Mouse (Mus musculus): ENCODE results near the gene St3gal4. TPM values are rescaled to one million over a fixed set of nuclear protein-coding genes. Genes with fewer than 3 reads are reported as not detected.

The St3gal4 gene
- polyA plus RNA-seq, 1 experiment from 2014 or later, result 250 TPM

DNA sequence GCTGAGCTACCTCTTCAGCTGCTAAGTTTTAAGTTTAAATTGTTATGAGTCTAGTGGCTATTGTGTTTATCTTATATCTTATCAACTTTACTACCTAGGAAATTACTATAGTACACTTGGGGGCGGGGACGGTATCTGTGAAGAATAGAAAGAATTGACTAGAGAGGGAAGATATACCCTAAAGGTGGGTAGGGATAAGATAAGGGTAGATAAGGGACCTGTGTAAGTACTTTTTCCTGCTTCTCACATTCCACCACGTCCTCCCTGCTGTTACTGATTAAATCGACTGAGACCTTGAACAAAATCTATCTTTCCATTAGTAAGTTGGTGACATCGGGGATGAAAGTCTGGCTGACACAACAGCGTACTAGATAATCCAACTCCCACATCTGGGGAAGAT is 70.6 kb downstream of the St3gal4 start:
- Histone ChIP-seq H3K4me3 (ENCODE audit: low read length) (no peak overlapping the region), H3K4me2 (ENCODE audit: low read depth, low read length) (no peak overlapping the region), H3K36me3 (ENCODE audit: control insufficient read depth, insufficient read depth, low read length) (peaks cover 21% of the 10 kb centered on the region), H3K9ac (ENCODE audit: low read depth, low read length) (no peak overlapping the region), H3K9me3 (ENCODE audit: control insufficient read depth, low read length) (no peaks in the 10 kb centered on the region), H3K4me1 (ENCODE audit: control insufficient read depth, insufficient read depth, low read length) (peaks cover 23% of the 10 kb centered on the region), H3K27me3 (replicated peaks; ENCODE audit: control insufficient read depth, insufficient read depth, low read length) (no peaks in the 10 kb centered on the region), H3K27ac (ENCODE audit: low read length) (no peak overlapping the region)
- WGBS, result 60% methylated on average over 6 of the region's 6 CpGs
- peak; percentile 74 for ATAC-seq

DNA sequence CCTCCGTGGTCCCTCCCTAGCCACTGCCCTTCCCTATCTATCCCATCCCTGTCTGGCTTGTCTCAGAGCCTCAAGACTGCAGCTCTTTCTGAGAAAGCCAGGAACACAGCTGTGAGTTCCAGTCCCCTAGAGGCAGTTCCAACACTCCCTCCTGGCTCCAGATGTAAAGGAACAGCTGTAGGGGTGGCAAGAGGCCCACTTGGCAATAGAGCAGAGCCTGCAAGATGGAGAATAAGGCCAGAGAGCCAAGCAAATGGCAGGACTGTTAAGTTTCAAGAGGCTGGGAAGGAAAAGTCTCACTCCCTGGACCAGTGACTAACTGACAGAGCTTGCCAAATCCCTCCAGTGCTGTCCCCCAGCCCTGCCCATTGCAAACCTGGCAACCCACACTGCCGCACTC is 73.3 kb downstream of the St3gal4 start:
- Histone ChIP-seq H3K36me3 (ENCODE audit: control insufficient read depth, insufficient read depth, low read length) (peaks cover 11% of the 10 kb centered on the region), H3K4me1 (ENCODE audit: control insufficient read depth, insufficient read depth, low read length) (peaks cover 23% of the 10 kb centered on the region), H3K27ac (ENCODE audit: low read length) (peak overlapping the region; percentile 78), H3K27me3 (replicated peaks; ENCODE audit: control insufficient read depth, insufficient read depth, low read length) (no peaks in the 10 kb centered on the region), H3K9ac (ENCODE audit: low read depth, low read length) (no peak overlapping the region), H3K4me3 (ENCODE audit: low read length) (no peak overlapping the region), H3K4me2 (ENCODE audit: low read depth, low read length) (no peak overlapping the region), H3K9me3 (ENCODE audit: control insufficient read depth, low read length) (no peaks in the 10 kb centered on the region)
- ATAC-seq, result peak; percentile 27
- WGBS, result 58% methylated on average over 2 of the region's 2 CpGs

DNA sequence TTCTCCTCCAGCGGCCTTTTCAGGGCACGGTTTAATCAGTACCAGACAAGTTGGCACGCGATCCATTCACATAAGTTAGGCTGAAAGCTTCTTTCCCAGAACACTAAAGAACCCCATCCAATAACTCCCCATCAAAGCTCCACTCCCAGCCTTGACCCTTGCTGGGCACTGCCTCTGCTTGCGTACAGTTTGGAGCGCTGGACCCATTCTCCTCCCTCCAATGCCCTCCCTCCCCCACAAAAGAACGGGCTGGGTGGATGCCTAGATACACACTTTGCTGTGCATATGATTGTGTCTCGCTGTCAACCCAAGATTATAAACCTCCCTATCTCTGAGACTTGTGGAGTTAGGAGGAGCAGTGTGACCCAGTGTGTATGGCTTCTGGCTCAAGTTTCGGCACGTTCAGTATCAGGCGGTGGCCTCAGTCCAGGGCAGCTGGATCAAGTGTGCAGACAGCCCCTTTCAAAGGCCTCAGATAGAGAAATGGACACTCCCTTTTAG is 74.0 kb downstream of the St3gal4 start:
- peak overlapping the region; percentile 78 for H3K27ac ChIP-seq (ENCODE audit: low read length)
- H3K9ac ChIP-seq (ENCODE audit: low read depth, low read length), result no peak overlapping the region
- 65% methylated on average over 11 of the region's 11 CpGs for WGBS
- H3K4me2 ChIP-seq (ENCODE audit: low read depth, low read length), result no peak overlapping the region
- peaks cover 11% of the 10 kb centered on the region for H3K36me3 ChIP-seq (ENCODE audit: control insufficient read depth, insufficient read depth, low read length)
- H3K4me3 ChIP-seq (ENCODE audit: low read length), result no peak overlapping the region
- peaks cover 23% of the 10 kb centered on the region for H3K4me1 ChIP-seq (ENCODE audit: control insufficient read depth, insufficient read depth, low read length)
- no peaks in the 10 kb centered on the region for H3K27me3 ChIP-seq (replicated peaks; ENCODE audit: control insufficient read depth, insufficient read depth, low read length)
- no peaks in the 10 kb centered on the region for H3K9me3 ChIP-seq (ENCODE audit: control insufficient read depth, low read length)
- peak; percentile 29 for ATAC-seq

DNA sequence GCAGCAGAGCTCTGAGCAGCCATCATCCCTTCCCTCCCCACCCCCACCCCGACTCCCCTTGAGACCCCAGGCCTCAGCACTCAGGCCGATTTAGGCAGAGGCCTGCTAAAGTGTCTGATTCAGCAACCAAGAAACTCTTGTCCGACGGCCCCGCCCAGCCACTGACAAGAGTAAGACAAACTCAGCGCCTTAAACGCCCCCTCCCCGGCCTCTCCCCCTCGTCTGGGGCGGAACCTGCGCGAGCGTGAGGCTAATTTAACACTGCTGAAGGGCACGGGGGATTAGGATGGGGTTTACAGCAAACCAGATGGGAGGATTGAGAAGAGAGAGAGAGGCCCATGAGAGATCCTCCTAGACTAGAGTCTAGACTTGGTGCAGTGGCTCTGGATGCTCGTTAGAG is 74.6 kb downstream of the St3gal4 start:
- Histone ChIP-seq H3K4me3 (ENCODE audit: low read length) (no peak overlapping the region), H3K9me3 (ENCODE audit: control insufficient read depth, low read length) (no peaks in the 10 kb centered on the region), H3K27me3 (replicated peaks; ENCODE audit: control insufficient read depth, insufficient read depth, low read length) (no peaks in the 10 kb centered on the region), H3K4me1 (ENCODE audit: control insufficient read depth, insufficient read depth, low read length) (peaks cover 25% of the 10 kb centered on the region), H3K27ac (ENCODE audit: low read length) (peak overlapping the region; percentile 78), H3K9ac (ENCODE audit: low read depth, low read length) (no peak overlapping the region), H3K4me2 (ENCODE audit: low read depth, low read length) (no peak overlapping the region), H3K36me3 (ENCODE audit: control insufficient read depth, insufficient read depth, low read length) (peaks cover 11% of the 10 kb centered on the region)
- WGBS, result 16% methylated on average over 15 of the region's 15 CpGs
- ATAC-seq, result no peak

DNA sequence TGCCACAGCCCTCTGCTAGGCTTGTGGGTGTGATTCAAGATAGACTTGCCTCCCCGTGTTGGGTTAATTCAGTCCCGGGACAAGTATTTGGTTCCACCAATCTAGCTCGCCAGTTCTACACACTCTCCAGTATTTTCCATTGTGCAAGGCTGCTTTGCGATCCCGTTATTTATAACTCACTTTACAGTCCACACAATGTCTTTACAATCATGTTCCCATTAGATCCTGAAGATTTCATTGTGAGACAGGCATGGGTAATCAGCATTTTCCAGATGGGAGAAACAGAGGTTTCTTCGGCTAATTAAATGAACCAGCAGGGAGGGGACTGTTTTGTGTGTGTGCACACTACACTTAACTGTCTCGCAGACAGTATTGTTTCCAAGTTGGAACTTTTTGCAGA is 75.4 kb downstream of the St3gal4 start:
- Histone ChIP-seq H3K9me3 (ENCODE audit: control insufficient read depth, low read length) (no peaks in the 10 kb centered on the region), H3K4me1 (ENCODE audit: control insufficient read depth, insufficient read depth, low read length) (peaks cover 28% of the 10 kb centered on the region), H3K27me3 (replicated peaks; ENCODE audit: control insufficient read depth, insufficient read depth, low read length) (no peaks in the 10 kb centered on the region), H3K9ac (ENCODE audit: low read depth, low read length) (no peak overlapping the region), H3K27ac (ENCODE audit: low read length) (0 out of 2 replicates have a peak overlapping the region, but pooled peaks have one; percentile 0), H3K36me3 (ENCODE audit: control insufficient read depth, insufficient read depth, low read length) (peaks cover 11% of the 10 kb centered on the region), H3K4me2 (ENCODE audit: low read depth, low read length) (no peak overlapping the region), H3K4me3 (ENCODE audit: low read length) (no peak overlapping the region)
- no peak for ATAC-seq
- whole genome bisulfite sequencing, result 73% methylated on average over 7 of the region's 7 CpGs

DNA sequence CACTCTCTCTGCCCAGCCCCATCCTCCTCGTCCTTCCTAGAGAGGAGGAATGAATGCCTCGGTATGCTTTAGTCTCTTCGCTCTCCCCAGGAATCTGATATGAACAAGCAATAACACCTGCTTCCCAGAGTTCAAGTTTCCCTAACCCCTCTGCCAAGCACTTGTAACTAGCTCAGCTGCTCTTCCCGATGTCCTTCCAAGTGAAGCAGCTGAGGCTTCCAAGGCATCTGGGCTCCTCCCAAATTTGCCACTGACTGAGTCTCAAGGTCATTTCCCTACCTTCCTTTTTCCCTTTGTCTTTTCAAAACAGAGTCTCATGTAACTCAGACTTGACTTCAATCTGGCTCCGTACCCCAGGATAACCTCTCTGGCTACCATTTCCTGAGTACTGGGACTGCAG is 77.6 kb downstream of the St3gal4 start:
- Histone ChIP-seq H3K36me3 (ENCODE audit: control insufficient read depth, insufficient read depth, low read length) (peaks cover 2% of the 10 kb centered on the region; the same call in 1 of the 2 replicates), H3K4me3 (ENCODE audit: low read length) (no peak overlapping the region), H3K4me2 (ENCODE audit: low read depth, low read length) (no peak overlapping the region), H3K9me3 (ENCODE audit: control insufficient read depth, low read length) (0 out of 2 replicates have a peak, but pooled peaks cover 5% of the 10 kb centered on the region), H3K4me1 (ENCODE audit: control insufficient read depth, insufficient read depth, low read length) (peaks cover 27% of the 10 kb centered on the region), H3K27me3 (replicated peaks; ENCODE audit: control insufficient read depth, insufficient read depth, low read length) (no peaks in the 10 kb centered on the region), H3K9ac (ENCODE audit: low read depth, low read length) (no peak overlapping the region), H3K27ac (ENCODE audit: low read length) (no peak overlapping the region)
- 71% methylated on average over 5 of the region's 5 CpGs for WGBS
- ATAC-seq, result no peak

DNA sequence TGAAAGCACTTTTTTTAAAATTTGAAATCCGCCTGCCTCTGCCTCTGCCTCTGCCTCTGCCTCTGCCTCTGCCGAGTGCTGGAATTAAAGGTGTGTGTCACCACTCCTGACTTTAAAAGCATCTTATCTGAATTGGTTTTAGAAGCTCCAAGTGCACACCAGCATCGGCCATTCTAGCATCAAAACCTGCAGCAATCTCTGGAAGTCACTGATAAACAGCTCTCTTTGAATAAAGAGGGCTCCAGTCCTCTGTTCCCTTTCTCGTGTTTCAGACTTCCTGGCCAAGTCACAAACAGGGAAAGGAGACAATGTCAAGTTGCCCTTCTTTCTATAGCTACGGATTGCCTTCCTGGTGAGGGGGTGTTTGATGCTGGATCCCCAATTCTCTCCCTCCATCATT is 79.2 kb downstream of the St3gal4 start:
- Histone ChIP-seq H3K4me3 (ENCODE audit: low read length) (no peak overlapping the region), H3K9ac (ENCODE audit: low read depth, low read length) (no peak overlapping the region), H3K4me2 (ENCODE audit: low read depth, low read length) (no peak overlapping the region), H3K27ac (ENCODE audit: low read length) (peak overlapping the region; percentile 59; the same call in 1 of the 2 replicates), H3K36me3 (ENCODE audit: control insufficient read depth, insufficient read depth, low read length) (no peaks in the 10 kb centered on the region), H3K9me3 (ENCODE audit: control insufficient read depth, low read length) (0 out of 2 replicates have a peak, but pooled peaks cover 5% of the 10 kb centered on the region), H3K27me3 (replicated peaks; ENCODE audit: control insufficient read depth, insufficient read depth, low read length) (no peaks in the 10 kb centered on the region), H3K4me1 (ENCODE audit: control insufficient read depth, insufficient read depth, low read length) (peaks cover 17% of the 10 kb centered on the region)
- WGBS, result 56% methylated on average over 5 of the region's 5 CpGs
- ATAC-seq, result no peak

DNA sequence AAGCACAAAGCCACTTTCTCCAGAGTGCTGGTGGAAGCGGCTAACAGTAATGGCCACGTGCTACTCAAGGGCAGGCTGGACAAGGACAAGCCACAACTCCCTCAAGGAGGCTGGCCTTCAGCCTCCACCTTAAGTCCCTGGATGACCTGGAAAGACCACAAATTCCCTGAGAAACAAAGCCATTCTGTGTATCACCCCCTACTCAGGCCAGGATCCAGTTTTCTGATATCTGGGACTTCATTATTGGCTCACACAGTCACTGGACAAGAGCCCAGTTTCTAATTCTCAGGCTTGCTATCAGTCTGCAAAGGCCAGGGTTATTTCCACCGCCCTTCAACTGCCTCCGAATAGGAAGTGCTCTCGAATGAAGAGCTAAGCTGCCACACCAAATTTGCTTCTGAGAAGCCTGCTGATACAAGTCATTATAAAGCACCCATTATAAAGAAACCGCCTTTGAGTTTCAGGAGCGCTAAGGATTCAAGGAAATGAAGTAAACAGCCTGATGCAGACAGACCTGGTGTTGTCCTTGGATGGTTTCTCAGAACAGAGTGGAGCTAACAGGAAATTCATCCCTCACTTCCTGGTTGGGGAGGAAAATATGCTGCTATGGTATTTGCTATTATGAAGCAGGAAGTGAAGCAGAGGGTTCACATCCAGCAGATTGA is 80.0 kb downstream of the St3gal4 start:
- no peak for ATAC-seq
- WGBS, result 64% methylated on average over 7 of the region's 7 CpGs
- Histone ChIP-seq H3K27ac (ENCODE audit: low read length) (peak overlapping the region; percentile 42), H3K4me1 (ENCODE audit: control insufficient read depth, insufficient read depth, low read length) (peaks cover 12% of the 10 kb centered on the region; the same call in 1 of the 2 replicates), H3K4me3 (ENCODE audit: low read length) (no peak overlapping the region), H3K27me3 (replicated peaks; ENCODE audit: control insufficient read depth, insufficient read depth, low read length) (no peaks in the 10 kb centered on the region), H3K36me3 (ENCODE audit: control insufficient read depth, insufficient read depth, low read length) (no peaks in the 10 kb centered on the region), H3K9ac (ENCODE audit: low read depth, low read length) (no peak overlapping the region), H3K9me3 (ENCODE audit: control insufficient read depth, low read length) (0 out of 2 replicates have a peak, but pooled peaks cover 5% of the 10 kb centered on the region), H3K4me2 (ENCODE audit: low read depth, low read length) (no peak overlapping the region)

DNA sequence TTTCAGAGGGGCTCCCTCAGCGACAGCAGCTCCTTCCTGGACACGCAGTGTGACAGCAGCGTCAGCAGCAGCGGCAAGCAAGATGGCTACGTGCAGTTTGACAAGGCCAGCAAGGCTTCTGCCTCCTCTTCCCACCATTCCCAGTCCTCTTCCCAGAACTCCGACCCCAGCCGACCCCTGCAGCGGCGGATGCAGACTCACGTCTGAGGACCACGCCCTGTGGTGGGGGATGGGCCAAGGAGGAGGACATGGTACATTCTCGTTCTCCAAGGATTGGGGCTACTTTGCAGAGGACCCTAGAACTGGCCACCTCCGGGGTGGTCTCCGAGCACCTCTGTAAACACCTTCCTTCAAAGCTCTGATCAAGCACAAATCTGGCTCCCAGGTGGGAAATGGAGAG is 84.0 kb downstream of the St3gal4 start:
- no peak overlapping the region for H3K4me3 ChIP-seq (ENCODE audit: low read length)
- no peak overlapping the region for H3K27ac ChIP-seq (ENCODE audit: low read length)
- no peak overlapping the region for H3K4me2 ChIP-seq (ENCODE audit: low read depth, low read length)
- 0 out of 2 replicates have a peak, but pooled peaks cover 5% of the 10 kb centered on the region for H3K9me3 ChIP-seq (ENCODE audit: control insufficient read depth, low read length)
- no peaks in the 10 kb centered on the region for H3K27me3 ChIP-seq (replicated peaks; ENCODE audit: control insufficient read depth, insufficient read depth, low read length)
- 41% methylated on average over 14 of the region's 14 CpGs for WGBS
- no peaks in the 10 kb centered on the region for H3K36me3 ChIP-seq (ENCODE audit: control insufficient read depth, insufficient read depth, low read length)
- no peak for ATAC-seq
- H3K9ac ChIP-seq (ENCODE audit: low read depth, low read length), result no peak overlapping the region
- peaks cover 12% of the 10 kb centered on the region; the same call in 1 of the 2 replicates for H3K4me1 ChIP-seq (ENCODE audit: control insufficient read depth, insufficient read depth, low read length)
